Mouse (Mus musculus) neural tube, embryonic 13.5 days (tissue): ENCODE data around the gene Hist3h2a. TPM values are rescaled to one million over a fixed set of nuclear protein-coding genes. Genes with fewer than 3 reads are reported as not detected.

ENCODE experiments used
- ATAC-seq: fragments of 200-750 bp; cut with Nextera tagmentation; 2 replicates; pipeline ENCODE4 v1.8.0; 2017; ENCODE audit warnings: low read depth, mild to moderate bottlenecking, moderate TSS enrichment, moderate library complexity
- H3K27ac ChIP-seq: fragments of 300-500 bp; sonication (generic); replicated peaks from 2 replicates; pipeline ENCODE4 v1.5.1; 2015; ENCODE audit warnings: moderate library complexity, mild to moderate bottlenecking, inconsistent platforms
- H3K27me3 ChIP-seq: fragments of 300-500 bp; sonication (generic); 2 replicates; pipeline ENCODE4 v1.6.1; 2015; ENCODE audit warnings: mild to moderate bottlenecking, inconsistent platforms
- H3K36me3 ChIP-seq: fragments of 300-500 bp; sonication (generic); 2 replicates; pipeline ENCODE4 v1.6.1; 2015; ENCODE audit warnings: mild to moderate bottlenecking, inconsistent platforms
- H3K4me1 ChIP-seq: fragments of 300-500 bp; sonication (generic); replicated peaks from 2 replicates; pipeline ENCODE4 v1.6.1; 2015; ENCODE audit warnings: inconsistent platforms
- H3K4me2 ChIP-seq: fragments of 300-500 bp; sonication (generic); 2 replicates; pipeline ENCODE4 v1.6.1; 2015; ENCODE audit warnings: inconsistent platforms, mild to moderate bottlenecking, moderate library complexity
- H3K4me3 ChIP-seq: fragments of 300-500 bp; sonication (generic); 2 replicates; pipeline ENCODE4 v1.5.1; 2015; ENCODE audit warnings: mild to moderate bottlenecking, inconsistent platforms
- H3K9ac ChIP-seq: fragments of 300-500 bp; sonication (generic); 2 replicates; pipeline ENCODE4 v1.6.1; 2015; ENCODE audit warnings: moderate library complexity, mild to moderate bottlenecking, inconsistent platforms
- H3K9me3 ChIP-seq: fragments of 300-500 bp; sonication (generic); 2 replicates; pipeline ENCODE4 v1.6.1; 2016; ENCODE audit warnings: inconsistent platforms
- WGBS: fragments of 180-500 bp; shearing (Covaris S2); methylation state at CpG from one replicate; pipeline ENCODE4 v1.1.7; 2015; 5-methylcytosine and 5-hydroxymethylcytosine counted together
- polyA plus RNA-seq: library from polyadenylated mRNA; unstranded; fragments of >200 nt; fragmentation: Nextera tagmentation; extraction: Ambion mirVana; gene quantifications from 2 replicates; pipeline ENCODE4 v1.2.1, GENCODE M21; 2015

Gene Hist3h2a
- polyA plus RNA-seq, 1 experiment from 2014 or later: 126 TPM

- H3K36me3 ChIP-seq: 0 out of 2 replicates have a peak, but pooled peaks cover 15% of the 10 kb centered on the region
- peak overlapping the region; percentile 87 for H3K4me2 ChIP-seq
- peak; percentile 78 for ATAC-seq
- H3K4me1 ChIP-seq: peaks cover 47% of the 10 kb centered on the region
- H3K9me3 ChIP-seq: no peaks in the 10 kb centered on the region
- peak overlapping the region; percentile 73 for H3K9ac ChIP-seq
- H3K27ac ChIP-seq: peak overlapping the region; percentile 84
- peak overlapping the region; percentile 47 for H3K4me3 ChIP-seq
- peaks cover 16% of the 10 kb centered on the region for H3K27me3 ChIP-seq
- 2% methylated on average over 40 of the region's 40 CpGs for WGBS
These were observed 5.5 kb downstream of the Hist3h2a start for GRCm38 (mm10) chr11:58959921-58960465.

- 61% methylated on average over 50 of the region's 50 CpGs for WGBS
- no peak overlapping the region for H3K27ac ChIP-seq
- 0 out of 2 replicates have a peak, but pooled peaks cover 15% of the 10 kb centered on the region for H3K36me3 ChIP-seq
- no peak overlapping the region for H3K4me2 ChIP-seq
- no peak overlapping the region for H3K9ac ChIP-seq
- peaks cover 16% of the 10 kb centered on the region for H3K27me3 ChIP-seq
- no peaks in the 10 kb centered on the region for H3K9me3 ChIP-seq
- ATAC-seq: no peak
- no peak overlapping the region for H3K4me3 ChIP-seq
- peaks cover 40% of the 10 kb centered on the region for H3K4me1 ChIP-seq
These were observed 7.1 kb downstream of the Hist3h2a start for GRCm38 (mm10) chr11:58961364-58962177.

- H3K9me3 ChIP-seq: no peaks in the 10 kb centered on the region
- no peak overlapping the region for H3K4me2 ChIP-seq
- H3K4me3 ChIP-seq: no peak overlapping the region
- no peak overlapping the region for H3K9ac ChIP-seq
- H3K27me3 ChIP-seq: peaks cover 16% of the 10 kb centered on the region
- peaks cover 10% of the 10 kb centered on the region; the same call in 1 of the 2 replicates for H3K36me3 ChIP-seq
- no peak overlapping the region for H3K27ac ChIP-seq
- H3K4me1 ChIP-seq: peaks cover 21% of the 10 kb centered on the region
- 29% methylated on average over 17 of the region's 17 CpGs for WGBS
- ATAC-seq: no peak
These were observed 9.1 kb downstream of the Hist3h2a start for GRCm38 (mm10) chr11:58963543-58963942.

- Histone ChIP-seq H3K4me2 (no peak overlapping the region), H3K9me3 (no peaks in the 10 kb centered on the region), H3K4me3 (no peak overlapping the region), H3K27me3 (peaks cover 16% of the 10 kb centered on the region), H3K9ac (no peak overlapping the region), H3K27ac (no peak overlapping the region), H3K36me3 (peaks cover 9% of the 10 kb centered on the region; the same call in 1 of the 2 replicates), H3K4me1 (peaks cover 14% of the 10 kb centered on the region)
- no peak for ATAC-seq
- 83% methylated on average over 7 of the region's 7 CpGs for WGBS
These were observed 9.7 kb downstream of the Hist3h2a start for GRCm38 (mm10) chr11:58964216-58964615.

DNA sequence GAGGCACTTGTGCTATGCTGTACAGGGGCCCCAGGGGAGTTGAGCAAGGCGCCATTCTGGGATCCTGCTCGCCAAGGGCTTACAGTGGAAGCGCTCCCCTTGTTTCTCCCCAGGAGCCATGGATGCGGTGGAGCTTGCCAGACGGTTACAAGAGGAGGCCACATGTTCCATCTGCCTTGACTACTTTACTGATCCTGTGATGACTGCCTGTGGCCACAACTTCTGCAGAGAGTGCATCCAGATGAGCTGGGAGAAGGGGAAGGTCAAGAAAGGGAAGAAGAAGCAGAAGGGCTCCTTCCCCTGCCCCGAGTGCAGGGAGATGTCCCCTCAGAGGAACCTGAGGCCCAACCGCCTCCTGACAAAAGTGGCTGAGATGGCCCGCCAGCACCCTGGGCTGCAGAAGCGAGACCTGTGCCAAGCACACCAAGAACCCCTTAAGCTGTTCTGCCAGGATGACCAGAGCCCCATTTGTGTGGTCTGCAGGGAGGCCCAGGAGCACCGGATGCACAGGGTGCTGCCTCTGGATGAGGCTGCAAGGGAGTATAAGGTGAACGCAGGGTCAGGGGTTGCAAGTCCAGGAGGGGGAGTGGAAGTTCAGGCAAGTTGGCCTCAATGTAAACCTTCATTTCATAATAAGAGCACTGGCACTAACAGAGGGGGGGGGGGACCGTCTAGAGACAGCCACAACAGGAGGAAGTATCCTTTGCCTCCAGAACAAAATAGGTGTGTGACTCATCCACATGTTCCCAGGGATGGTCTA is 10.7 kb downstream of the Hist3h2a start:
- H3K4me3 ChIP-seq: no peak overlapping the region
- H3K4me1 ChIP-seq: peaks cover 8% of the 10 kb centered on the region
- H3K9ac ChIP-seq: peak overlapping the region; percentile 32; the same call in 1 of the 2 replicates
- H3K27me3 ChIP-seq: peaks cover 16% of the 10 kb centered on the region
- WGBS: 49% methylated on average over 12 of the region's 12 CpGs
- H3K36me3 ChIP-seq: peaks cover 13% of the 10 kb centered on the region
- no peaks in the 10 kb centered on the region for H3K9me3 ChIP-seq
- H3K27ac ChIP-seq: no peak overlapping the region
- H3K4me2 ChIP-seq: no peak overlapping the region
- no peak for ATAC-seq

GRCm38 (mm10) chr11:58967346-58967745 is 12.9 kb downstream of the Hist3h2a start:
- 94% methylated on average over 1 of the region's 1 CpGs for WGBS
- H3K4me2 ChIP-seq: no peak overlapping the region
- H3K4me3 ChIP-seq: no peak overlapping the region
- peaks cover 25% of the 10 kb centered on the region for H3K36me3 ChIP-seq
- no peak for ATAC-seq
- peaks cover 8% of the 10 kb centered on the region for H3K4me1 ChIP-seq
- no peaks in the 10 kb centered on the region for H3K9me3 ChIP-seq
- peaks cover 7% of the 10 kb centered on the region; the same call in 1 of the 2 replicates for H3K27me3 ChIP-seq
- no peak overlapping the region for H3K9ac ChIP-seq
- no peak overlapping the region for H3K27ac ChIP-seq

- no peaks in the 10 kb centered on the region for H3K9me3 ChIP-seq
- ATAC-seq: no peak
- WGBS: 86% methylated on average over 7 of the region's 7 CpGs
- H3K27me3 ChIP-seq: no peaks in the 10 kb centered on the region
- no peak overlapping the region for H3K4me3 ChIP-seq
- no peak overlapping the region for H3K4me2 ChIP-seq
- peaks cover 8% of the 10 kb centered on the region for H3K4me1 ChIP-seq
- peaks cover 26% of the 10 kb centered on the region for H3K36me3 ChIP-seq
- H3K27ac ChIP-seq: no peak overlapping the region
- no peak overlapping the region for H3K9ac ChIP-seq
These were observed 14.1 kb downstream of the Hist3h2a start for GRCm38 (mm10) chr11:58968551-58968950.

- peaks cover 13% of the 10 kb centered on the region for H3K4me1 ChIP-seq
- ATAC-seq: no peak
- H3K27ac ChIP-seq: no peak overlapping the region
- no peak overlapping the region for H3K4me2 ChIP-seq
- no peaks in the 10 kb centered on the region for H3K27me3 ChIP-seq
- no peak overlapping the region for H3K9ac ChIP-seq
- no peaks in the 10 kb centered on the region for H3K9me3 ChIP-seq
- H3K36me3 ChIP-seq: peaks cover 26% of the 10 kb centered on the region
- no peak overlapping the region for H3K4me3 ChIP-seq
- WGBS: 88% methylated on average over 8 of the region's 8 CpGs
These were observed 14.5 kb downstream of the Hist3h2a start for GRCm38 (mm10) chr11:58969027-58969426.

DNA sequence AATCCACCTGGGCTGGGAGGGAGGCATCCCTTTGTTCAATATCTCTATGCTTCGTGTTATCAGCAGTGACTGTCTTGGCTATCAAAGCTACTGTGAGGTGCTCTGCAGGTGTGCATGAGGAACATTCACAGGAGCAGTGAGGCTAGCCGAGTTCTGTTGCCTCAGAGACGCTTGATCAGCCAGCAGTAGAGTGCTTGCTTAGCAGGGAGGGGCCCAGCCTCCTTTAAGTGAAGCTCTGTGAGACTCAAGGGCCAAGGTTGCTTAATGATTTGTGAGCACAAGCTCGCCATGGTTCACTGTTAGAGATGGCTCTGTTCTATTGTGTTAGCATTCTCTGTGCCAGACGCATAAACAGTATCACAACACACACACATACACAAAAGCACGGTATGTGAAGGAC is 15.2 kb downstream of the Hist3h2a start:
- ATAC-seq: no peak
- no peak overlapping the region for H3K4me2 ChIP-seq
- peaks cover 18% of the 10 kb centered on the region for H3K4me1 ChIP-seq
- no peaks in the 10 kb centered on the region for H3K9me3 ChIP-seq
- H3K4me3 ChIP-seq: no peak overlapping the region
- 80% methylated on average over 6 of the region's 6 CpGs for WGBS
- no peak overlapping the region for H3K9ac ChIP-seq
- H3K27ac ChIP-seq: no peak overlapping the region
- H3K27me3 ChIP-seq: no peaks in the 10 kb centered on the region
- peaks cover 29% of the 10 kb centered on the region for H3K36me3 ChIP-seq

GRCm38 (mm10) chr11:58970831-58971530 is 16.5 kb downstream of the Hist3h2a start:
- 89% methylated on average over 21 of the region's 21 CpGs for WGBS
- H3K36me3 ChIP-seq: peaks cover 31% of the 10 kb centered on the region
- ATAC-seq: no peak

GRCm38 (mm10) chr11:58971796-58972195 is 17.3 kb downstream of the Hist3h2a start:
- no peak overlapping the region for H3K4me3 ChIP-seq
- no peaks in the 10 kb centered on the region for H3K27me3 ChIP-seq
- peaks cover 25% of the 10 kb centered on the region for H3K4me1 ChIP-seq
- H3K9me3 ChIP-seq: no peaks in the 10 kb centered on the region
- no peak overlapping the region for H3K4me2 ChIP-seq
- no peak overlapping the region for H3K27ac ChIP-seq
- ATAC-seq: no peak
- no peak overlapping the region for H3K9ac ChIP-seq
- 95% methylated on average over 3 of the region's 3 CpGs for WGBS
- peaks cover 31% of the 10 kb centered on the region for H3K36me3 ChIP-seq

More at GRCm38 (mm10) chr11:58970831-58971530, 16.5 kb downstream of the Hist3h2a start:
- Histone ChIP-seq H3K4me2 (no peak overlapping the region), H3K27me3 (no peaks in the 10 kb centered on the region), H3K9me3 (no peaks in the 10 kb centered on the region), H3K9ac (no peak overlapping the region), H3K4me3 (no peak overlapping the region), H3K4me1 (peaks cover 22% of the 10 kb centered on the region), H3K27ac (no peak overlapping the region)
